Mouse (Mus musculus) monocyte, adult 5-6 weeks (primary cell): ENCODE results near the gene Zfand2a. TPM values are rescaled to one million over a fixed set of nuclear protein-coding genes. Genes with fewer than 3 reads are reported as not detected.

Experiments
- ATAC-seq: fragments of 153-309, 156-312 bp; replicated peaks from 2 replicates; pipeline ENCODE4 v1.8.0; 2017; ENCODE audit warnings: mild to moderate bottlenecking; ENCODE audit not compliant: low TSS enrichment, insufficient number of reproducible peaks, severe bottlenecking, poor library complexity, low FRiP score
- total RNA-seq: library from RNA; stranded (forward); fragments of 200-1000, 200-491, 200-594 nt; gene quantifications from 3 replicates; pipeline ENCODE4 v1.2.3, GENCODE M21; 2017

The Zfand2a gene
- total RNA-seq, 1 experiment from 2014 or later, result 53.0 TPM

DNA sequence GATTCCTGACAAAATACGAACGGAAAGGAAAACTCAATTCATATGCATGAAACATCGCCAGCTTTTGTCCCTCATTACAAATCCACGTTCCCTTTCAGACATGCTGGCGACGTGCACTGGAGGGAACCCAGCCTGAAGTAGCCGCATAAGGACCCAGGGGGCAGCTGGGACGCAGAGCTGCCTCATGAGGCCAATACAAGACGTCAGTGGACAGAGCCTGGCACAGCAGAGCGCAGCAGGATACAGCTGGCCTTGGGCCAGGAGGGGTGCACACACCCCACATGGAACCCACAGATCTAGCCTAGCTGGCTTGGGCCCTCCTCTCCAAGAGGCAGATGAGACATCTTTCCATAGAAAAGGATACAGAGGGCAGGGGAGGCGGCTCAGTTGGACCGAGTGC lies 45.9 kb downstream of the Zfand2a start:
- ATAC-seq, result no peak

DNA sequence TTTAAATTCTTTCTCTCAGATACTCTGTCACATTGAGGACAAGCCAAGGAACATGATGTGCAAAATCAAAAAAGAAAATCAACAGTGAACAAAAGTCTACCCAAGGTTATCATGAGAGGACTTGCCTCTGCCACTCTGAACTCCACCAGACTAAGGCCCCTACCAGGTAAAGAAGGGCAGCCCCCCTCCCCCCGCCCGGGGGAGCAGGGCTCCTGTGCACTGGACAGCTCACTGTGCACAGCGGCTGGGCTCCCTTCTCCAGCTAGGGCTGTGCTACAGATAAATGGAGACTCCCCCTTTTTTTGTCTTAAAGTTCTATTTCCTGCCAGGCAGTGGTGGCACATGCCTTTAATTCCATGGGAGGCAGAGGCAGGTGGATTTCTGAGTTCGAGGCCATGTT lies 46.6 kb downstream of the Zfand2a start:
- ATAC-seq, result no peak

GRCm38 (mm10) chr5:139434940-139435339 lies 49.4 kb downstream of the Zfand2a start:
- no peak for ATAC-seq

DNA sequence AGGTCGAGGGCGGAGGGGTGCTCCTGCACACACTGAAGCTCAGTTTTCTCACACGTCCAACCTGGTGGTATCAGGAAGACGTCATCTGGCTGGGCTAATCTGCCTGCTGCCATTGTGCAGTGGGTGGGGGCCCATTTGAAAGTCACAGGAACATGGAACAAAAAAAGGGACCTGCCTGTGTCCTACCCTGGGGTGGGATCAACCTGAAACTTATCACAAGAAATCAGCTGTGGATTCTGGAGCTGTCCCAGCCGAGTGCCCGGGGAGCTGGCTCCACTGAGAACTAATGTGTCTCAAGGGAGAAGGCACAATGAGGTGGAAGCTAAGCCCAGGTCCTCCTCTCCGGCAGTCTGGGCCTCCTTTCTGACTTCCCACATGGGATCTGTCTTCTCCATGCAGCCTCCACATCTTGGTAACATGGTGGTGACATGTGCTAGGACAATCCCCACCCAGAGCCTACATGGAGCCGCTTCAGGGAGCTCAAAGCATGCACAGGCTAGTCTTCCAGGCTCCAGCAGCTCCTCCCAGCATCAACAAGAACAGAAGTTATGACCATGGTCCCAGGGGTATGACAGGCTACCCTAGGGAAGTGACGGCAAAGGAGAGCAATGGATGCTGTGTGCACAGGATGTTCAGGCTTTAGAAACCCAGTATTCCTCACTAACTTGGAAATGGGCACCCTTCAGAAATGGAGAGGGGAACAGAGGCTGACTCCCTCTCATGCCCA lies 50.3 kb downstream of the Zfand2a start:
- no peak for ATAC-seq

- ATAC-seq, result no peak
These were observed 51.4 kb downstream of the Zfand2a start for GRCm38 (mm10) chr5:139432747-139433508.

- no peak for ATAC-seq
These were observed 52.0 kb downstream of the Zfand2a start for GRCm38 (mm10) chr5:139432333-139432732.

DNA sequence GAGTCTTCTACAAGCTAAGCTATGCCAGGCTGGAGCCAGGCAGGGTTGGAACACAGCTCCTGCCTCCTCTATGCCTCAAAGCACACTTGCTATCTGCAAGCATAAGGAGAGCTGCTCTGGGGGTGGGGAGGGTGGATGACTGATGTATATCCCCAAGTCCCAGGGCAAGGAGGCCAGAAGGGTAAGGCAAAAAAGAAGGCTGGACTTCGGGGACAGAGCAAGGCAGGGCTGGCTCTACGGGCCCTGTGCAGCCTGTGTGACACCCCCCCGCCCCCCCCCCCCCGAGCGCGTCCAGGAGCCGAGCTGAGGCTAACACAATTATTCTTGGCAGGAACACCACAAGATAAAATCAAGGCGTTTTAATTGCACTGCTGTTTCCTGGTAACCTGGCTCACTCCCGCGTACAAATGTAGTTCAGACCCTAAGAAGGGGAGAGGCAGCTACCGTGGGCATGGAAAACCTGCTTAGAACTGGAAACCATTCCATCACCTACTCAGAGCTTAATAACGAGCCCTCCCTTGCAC lies 54.5 kb downstream of the Zfand2a start:
- ATAC-seq, result no peak

DNA sequence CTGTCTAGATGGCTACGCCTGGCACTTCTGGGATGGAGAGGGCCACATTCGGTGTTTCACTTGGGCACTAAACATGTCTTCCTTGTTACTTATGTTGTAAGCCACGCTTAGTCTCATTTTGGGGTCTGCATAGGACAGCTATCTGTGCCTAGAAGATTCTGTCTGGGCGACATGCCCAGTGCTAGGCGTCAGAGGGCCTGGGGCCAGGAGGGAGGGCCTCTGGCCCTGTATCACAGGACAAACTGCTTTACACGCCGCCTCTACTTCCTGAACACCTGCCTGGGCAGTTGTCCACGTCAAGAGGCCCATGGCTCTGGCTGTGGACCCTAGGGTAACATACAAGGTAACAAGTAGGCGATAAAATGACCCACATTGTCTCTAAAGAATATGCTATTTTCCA lies 56.4 kb downstream of the Zfand2a start:
- no peak for ATAC-seq

DNA sequence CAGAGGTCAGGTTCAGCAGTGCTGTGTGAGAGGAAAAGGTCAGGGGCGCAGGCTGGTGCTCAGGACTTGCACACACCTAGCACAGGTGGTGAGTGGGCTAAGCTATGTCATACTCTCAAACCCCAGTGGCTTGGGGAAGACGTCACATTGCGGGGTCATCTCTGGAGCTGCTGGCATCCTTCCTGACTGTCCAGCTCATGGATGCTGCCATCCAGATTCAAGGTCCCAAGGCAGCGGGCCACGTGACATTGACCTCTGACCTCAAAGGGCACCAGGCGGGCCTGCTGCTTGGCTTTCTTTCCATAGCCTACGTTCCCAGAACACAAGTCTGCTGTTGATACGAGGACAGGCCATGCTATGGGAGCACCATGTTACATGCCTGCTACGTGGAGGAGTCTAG lies 57.3 kb downstream of the Zfand2a start:
- no peak for ATAC-seq

- ATAC-seq, result no peak
These were observed 59.2 kb downstream of the Zfand2a start for GRCm38 (mm10) chr5:139425198-139425597.

DNA sequence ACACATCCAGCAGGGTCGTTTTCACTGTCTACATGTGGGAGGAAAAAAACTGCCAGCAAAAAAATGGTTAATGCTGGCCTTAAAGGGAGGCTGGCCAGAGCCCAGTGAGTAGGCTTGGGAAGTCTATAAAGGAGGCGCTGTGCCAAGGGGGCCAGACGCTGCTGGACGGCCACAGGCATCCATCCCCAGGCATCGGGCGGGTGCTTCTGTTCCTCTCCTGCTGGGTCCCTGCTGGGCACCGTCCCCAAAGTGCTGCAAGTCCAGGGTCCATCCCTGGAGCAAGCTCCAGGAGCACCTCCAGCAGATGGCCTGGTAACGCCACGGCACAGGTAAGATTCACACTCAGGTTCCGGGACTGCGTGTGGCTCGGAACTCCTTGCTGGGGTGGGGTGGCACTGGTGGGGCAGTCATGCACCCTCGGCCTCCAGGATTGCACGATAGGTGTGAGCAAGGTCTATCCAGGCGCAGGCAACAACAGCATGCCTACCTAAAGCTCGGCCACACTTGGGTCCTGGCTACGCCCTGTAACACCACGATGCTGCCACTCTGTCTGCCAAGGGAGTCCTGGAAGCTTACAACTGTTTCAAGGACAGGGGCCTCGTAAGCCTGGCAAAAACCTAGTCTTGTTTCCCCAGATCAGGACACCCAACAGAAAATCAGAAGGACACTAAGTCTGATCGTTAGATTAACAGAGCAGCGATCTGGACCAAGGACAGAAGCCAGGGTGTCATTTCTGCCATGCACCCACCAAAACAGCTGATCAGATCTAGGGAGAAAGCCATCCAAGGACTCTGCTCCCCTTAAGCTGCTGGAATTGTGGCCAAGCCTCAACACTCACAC lies 61.1 kb downstream of the Zfand2a start, which contains the start of gene Gper1:
Gene Gper1, plus strand, starts transcription at position 126 of the 840 bp plus-strand sequence.
- ATAC-seq, result no peak

Other genes starting within 250 kb of the Zfand2a start
- 20.5 to 26.5 TPM (median 21.0 TPM) in 3 replicates for gene Get4, start 232.2 kb downstream of the Zfand2a start, total RNA-seq
- gene Adap1, start 158.9 kb downstream of the Zfand2a start, total RNA-seq, result 67.3 to 90.2 TPM (median 72.6 TPM) in 3 replicates
- gene Cox19, start 133.1 kb downstream of the Zfand2a start, total RNA-seq, result 9.5 to 46.4 TPM (median 15.2 TPM) in 3 replicates
- not detected in 3 replicates for gene Cyp2w1, start 131.9 kb downstream of the Zfand2a start, total RNA-seq
- gene Gpr146, start 106.9 kb downstream of the Zfand2a start, total RNA-seq, result 6.9 to 10.8 TPM (median 9.8 TPM) in 3 replicates
- 28.4 to 51.7 TPM (median 32.7 TPM) in 3 replicates for gene C130050O18Rik, start 79.3 kb downstream of the Zfand2a start, total RNA-seq
- 0.53 to 1.3 TPM in 2 of 3 replicates, not detected in the other for gene Gper1, start 61.4 kb downstream of the Zfand2a start, total RNA-seq
- 16.2 to 45.2 TPM (median 35.8 TPM) in 3 replicates for gene 3110082I17Rik, start 24.0 kb downstream of the Zfand2a start, total RNA-seq
- gene Uncx, start 58.9 kb upstream of the Zfand2a start, total RNA-seq, result not detected in 3 replicates